In genomic region chr16:43973606-43974220, GRCm38 (mm10) we compare ENCODE assay signal across 19 mouse cellular contexts. TPM values are rescaled to one million over a fixed set of nuclear protein-coding genes. Genes with fewer than 3 reads are reported as not detected.
DNase-seq lines count a peak whose midpoint lies in the region; TF ChIP-seq lines count a peak whose summit lies in the region.
"Had no signal": no experiment of that assay in that cellular context is flagged by ENCODE, and none has a peak within 500 bp of the region (broad histone marks: within the 10 kb centered on the region; RNA-seq: fewer than 3 reads in every experiment).

No protein-coding gene starts in this region.

- peak overlapping the region; percentile 60 for H3K4me3 ChIP-seq in gastrocnemius, adult 2 months
- H3K4me3 ChIP-seq in layer of hippocampus, adult 2 months: no peak overlapping the region
- H3K4me3 ChIP-seq: embryonic facial prominence, embryonic 13.5 days; forebrain, embryonic 13.5 days; heart, adult 2 months; heart, embryonic 12.5 days; hindbrain, embryonic 12.5 days had no signal

- H3K27ac ChIP-seq in gastrocnemius, adult 2 months: peak overlapping the region; percentile 83
- H3K27ac ChIP-seq in layer of hippocampus, adult 2 months: peak overlapping the region; percentile 53
- H3K27ac ChIP-seq: embryonic facial prominence, embryonic 13.5 days; forebrain, embryonic 13.5 days; heart, adult 2 months; hindbrain, embryonic 12.5 days had no signal

- DNase-seq in gastrocnemius, adult 2 months: peak; percentile 75
- no peak for DNase-seq in gastrocnemius, postnatal 10 days
- no peak for DNase-seq in layer of hippocampus, adult 2 months (ENCODE audit: low spot score in 2 of 2)
- no peak for DNase-seq in layer of hippocampus, adult 8-10 months (ENCODE audit: low spot score in 2 of 2)
- DNase-seq in NIH3T3 (ENCODE audit: low read depth): peak; percentile 8
- DNase-seq in skeletal muscle tissue, adult 2 months (ENCODE audit: low read depth, low spot score): peak; percentile 16
- DNase-seq in cerebellum, postnatal 36 days: no peak
- DNase-seq: adrenal gland, adult 8-10 months; adrenal gland, postnatal 36 days; cerebellum, adult 11 months; cerebellum, adult 8-10 months; cerebellum, postnatal 25 days; forebrain, postnatal 0 days; heart, adult 2 months; heart, postnatal 4 days had no signal

- intact Hi-C loops in gastrocnemius, adult 2 months (cut with DNase I): no loop called here

- no peak for TF ChIP-seq CTCF in gastrocnemius, adult 2 months (IDR thresholded peaks at IDR 0.05)
- TF ChIP-seq CTCF in layer of hippocampus, adult 2 months (conservative IDR thresholded peaks at IDR 0.05): no peak

RNA-seq across cellular contexts. Expression of gene Zdhhc23, which starts 5.9 kb away (rescaled TPM):
- total RNA-seq in gastrocnemius, adult 2 months (2021): 10 to 100 TPM in 1 of 2 experiments, 1 to 10 TPM in 1; 8.4 to 24.7 TPM
- total RNA-seq in gastrocnemius, postnatal 10 days (2021): under 1 TPM; 0.41 to 0.59 TPM
- 10 to 100 TPM; 43.4 to 49.1 TPM for total RNA-seq in layer of hippocampus, adult 2 months (2021)
- 10 to 100 TPM; 43.1 to 51.1 (median 48.6) TPM for total RNA-seq in layer of hippocampus, adult 8-10 months (2022)

RNA-seq across cellular contexts. Expression of gene Qtrt2, which starts 47.1 kb away (rescaled TPM):
- total RNA-seq in gastrocnemius, adult 2 months (2021): 10 to 100 TPM; 11.0 to 11.4 TPM
- 10 to 100 TPM in 1 of 2 experiments, 1 to 10 TPM in 1; 7.4 to 17.5 TPM for total RNA-seq in gastrocnemius, postnatal 10 days (2021)
- 10 to 100 TPM; 38.8 to 40.7 TPM for total RNA-seq in layer of hippocampus, adult 2 months (2021)
- 10 to 100 TPM; 37.7 to 56.4 (median 40.0) TPM for total RNA-seq in layer of hippocampus, adult 8-10 months (2022)

Comparison
In these comparisons a context has a peak if more than half of its experiments do, and no peak if none do; other contexts are left out.
1. DNase-seq: peak in gastrocnemius, adult 2 months (single experiment), NIH3T3 (single experiment) and skeletal muscle tissue, adult 2 months (single experiment); none in gastrocnemius, postnatal 10 days (single experiment), layer of hippocampus, adult 2 months (0 of 2), layer of hippocampus, adult 8-10 months (0 of 2) and cerebellum, postnatal 36 days (0 of 2).
2. RNA of gene Zdhhc23, which starts 5.9 kb away (total RNA-seq): 43.1 to 51.1 TPM in layer of hippocampus, adult 8-10 months, 43.4 to 49.1 TPM in layer of hippocampus, adult 2 months and 8.4 to 24.7 TPM in gastrocnemius, adult 2 months; 0.41 to 0.59 TPM in gastrocnemius, postnatal 10 days; every median in the first group is over 4 times any median in the second.